In genomic region chr3:105090981-105091380, GRCm38 (mm10) we compare ENCODE assay signal across 8 mouse cellular contexts. TPM values are rescaled to one million over a fixed set of nuclear protein-coding genes. Genes with fewer than 3 reads are reported as not detected.
DNase-seq lines count a peak whose midpoint lies in the region; ATAC-seq and TF ChIP-seq lines count a peak whose summit lies in the region.

No protein-coding gene starts in this region.

- DNase-seq in ovary, postnatal 36 days (ENCODE audit: low spot score), result peak; percentile 53
- no peak for DNase-seq in ovary, adult 18-20 months (ENCODE audit: low spot score)
- DNase-seq in adrenal gland, postnatal 10 days, result peak; percentile 72
- no peak for DNase-seq in intestine, embryonic 14.5 days (ENCODE audit: low spot score)
- DNase-seq in left cerebral cortex, adult 2 months (ENCODE audit: extremely low spot score in 1 of 2, low spot score in 2 of 2), result peak; percentile 55 to 57
- DNase-seq in spleen, postnatal 10 days (ENCODE audit: low spot score in 2 of 2), result no peak

- no peak overlapping the region for H3K4me3 ChIP-seq in forebrain, embryonic 15.5 days
- H3K4me3 ChIP-seq in intestine, embryonic 14.5 days (ENCODE audit: low read depth, low read length), result no peak overlapping the region
- H3K4me3 ChIP-seq in left cerebral cortex, adult 2 months, result no peak overlapping the region
- H3K4me3 ChIP-seq in myocyte, result no peak overlapping the region

- 30% methylated on average over 3 of the region's 3 CpGs for WGBS in forebrain, embryonic 15.5 days
- 18% methylated on average over 3 of the region's 3 CpGs for WGBS in intestine, embryonic 14.5 days

- H3K27ac ChIP-seq in forebrain, embryonic 15.5 days (replicated peaks), result no peak overlapping the region
- H3K27ac ChIP-seq in intestine, embryonic 14.5 days (ENCODE audit: low read depth), result no peak overlapping the region
- no peak overlapping the region for H3K27ac ChIP-seq in left cerebral cortex, adult 2 months

- H3K9me3 ChIP-seq in forebrain, embryonic 15.5 days, result no peaks in the 10 kb centered on the region
- H3K9me3 ChIP-seq in intestine, embryonic 14.5 days (ENCODE audit: control insufficient read depth, low read length), result no peaks in the 10 kb centered on the region

- TF ChIP-seq POLR2A in myocyte (IDR thresholded peaks at IDR 0.05; ENCODE audit: insufficient read length, low read depth), result no peak

- H3ac ChIP-seq in myocyte (ENCODE audit: control insufficient read depth, insufficient read length), result no peak overlapping the region

- no peak overlapping the region for H3K4me2 ChIP-seq in forebrain, embryonic 15.5 days (replicated peaks)
- H3K4me2 ChIP-seq in intestine, embryonic 14.5 days (ENCODE audit: low read length), result no peak overlapping the region
- peak overlapping the region; percentile 55 for H3K4me2 ChIP-seq in myocyte (ENCODE audit: low read depth)

- intact Hi-C loops in left cerebral cortex, adult 2 months (cut with DNase I), result no loop called here

- H3K79me2 ChIP-seq in myocyte (ENCODE audit: control insufficient read depth, insufficient read depth), result no peaks in the 10 kb centered on the region

- H3K4me1 ChIP-seq in forebrain, embryonic 15.5 days, result no peaks in the 10 kb centered on the region
- no peaks in the 10 kb centered on the region for H3K4me1 ChIP-seq in intestine, embryonic 14.5 days (replicated peaks; ENCODE audit: control insufficient read depth, insufficient read depth, low read length)

- no peaks in the 10 kb centered on the region for H3K27me3 ChIP-seq in forebrain, embryonic 15.5 days
- no peaks in the 10 kb centered on the region for H3K27me3 ChIP-seq in intestine, embryonic 14.5 days (replicated peaks; ENCODE audit: control insufficient read depth, insufficient read depth, low read length)
- H3K27me3 ChIP-seq in myocyte (ENCODE audit: control insufficient read depth, insufficient read depth, insufficient read length), result no peaks in the 10 kb centered on the region

- peak; percentile 68; the same call in 1 of the 2 replicates for ATAC-seq in forebrain, embryonic 15.5 days (replicated peaks)
- ATAC-seq in intestine, embryonic 14.5 days (replicated peaks; ENCODE audit: low FRiP score, low TSS enrichment, low read depth), result 0 out of 2 replicates have a peak, but pooled peaks have one; percentile 62

- H3K9ac ChIP-seq in forebrain, embryonic 15.5 days (replicated peaks), result no peak overlapping the region
- no peak overlapping the region for H3K9ac ChIP-seq in intestine, embryonic 14.5 days (ENCODE audit: low read length)

- H3K36me3 ChIP-seq in forebrain, embryonic 15.5 days, result no peaks in the 10 kb centered on the region
- H3K36me3 ChIP-seq in intestine, embryonic 14.5 days (ENCODE audit: control insufficient read depth, insufficient read depth, low read length), result no peaks in the 10 kb centered on the region
- no peaks in the 10 kb centered on the region for H3K36me3 ChIP-seq in myocyte (ENCODE audit: control insufficient read depth, insufficient read depth)

- peak; percentile 70 for TF ChIP-seq CTCF in left cerebral cortex, adult 2 months (IDR thresholded peaks at IDR 0.05)

TF ChIP-seq in myocyte, 11 proteins besides CTCF, POLR2A, EP300 and RAD21:
- TF ChIP-seq E2F4 (IDR thresholded peaks at IDR 0.05; ENCODE audit: insufficient read depth) (no peak), REST (IDR thresholded peaks at IDR 0.05; ENCODE audit: insufficient read depth, insufficient read length) (no peak), MAX (IDR thresholded peaks at IDR 0.05; ENCODE audit: low read depth) (no peak)
TF ChIP-seq in myocyte: peak in this region for 0.

RNA-seq across cellular contexts. Expression of gene 4930564D02Rik, which starts 24.3 kb away (rescaled TPM):
- total RNA-seq in adrenal gland, postnatal 10 days (2021), result not detected
- not detected in 2 replicates for polyA plus RNA-seq in forebrain, embryonic 15.5 days (2015; fragmentation: Nextera tagmentation; extraction: Ambion mirVana)
- polyA plus RNA-seq in intestine, embryonic 14.5 days (2014; fragmentation: Nextera tagmentation; extraction: Ambion mirVana), result not detected in 2 replicates
- not detected for total RNA-seq in left cerebral cortex, adult 2 months (2021)
- not detected for polyA plus RNA-seq in myocyte (2012; fragmentation: generic; extraction: Trizol)

RNA-seq across cellular contexts. Expression of gene Cttnbp2nl, which starts 38.0 kb away (rescaled TPM):
- total RNA-seq in adrenal gland, postnatal 10 days (2021), result 10 to 100 TPM; 22.3 to 29.2 TPM
- polyA plus RNA-seq in forebrain, embryonic 15.5 days (2015; fragmentation: Nextera tagmentation; extraction: Ambion mirVana), result 54.8 and 61.1 TPM in 2 replicates
- polyA plus RNA-seq in intestine, embryonic 14.5 days (2014; fragmentation: Nextera tagmentation; extraction: Ambion mirVana), result 23.6 and 31.1 TPM in 2 replicates
- total RNA-seq in left cerebral cortex, adult 2 months (2021), result 10 to 100 TPM; 23.8 to 27.9 TPM
- polyA plus RNA-seq in myocyte (2012; fragmentation: generic; extraction: Trizol), result 8.9 TPM

Comparison
In these comparisons a context has a peak if more than half of its experiments do, and no peak if none do; other contexts are left out.
1. DNase-seq: peak in ovary, postnatal 36 days (single experiment), adrenal gland, postnatal 10 days (single experiment) and left cerebral cortex, adult 2 months (2 of 2); none in ovary, adult 18-20 months (single experiment), intestine, embryonic 14.5 days (single experiment) and spleen, postnatal 10 days (0 of 2).